Mouse (Mus musculus) lung, embryonic 14.5 days (tissue): ENCODE measurements around the gene Atp12a. TPM values are rescaled to one million over a fixed set of nuclear protein-coding genes. Genes with fewer than 3 reads are reported as not detected.

ENCODE experiments used
- ATAC-seq: fragments of 200-750 bp; cut with Nextera tagmentation; 2 replicates; pipeline ENCODE4 v1.8.0; 2017; ENCODE audit warnings: mild to moderate bottlenecking, moderate TSS enrichment, moderate library complexity; ENCODE audit not compliant: insufficient read depth
- DNase-seq: peaks from one replicate; pipeline ENCODE4 v3.0.0-alpha.2; 2015
- H3K27ac ChIP-seq: fragments of 300-500 bp; sonication (generic); 2 replicates; pipeline ENCODE4 v1.5.1; 2014; ENCODE audit warnings: low read depth, mild to moderate bottlenecking, moderate library complexity
- H3K27me3 ChIP-seq: fragments of 300-500 bp; sonication (generic); 2 replicates; pipeline ENCODE4 v1.6.1; 2014; ENCODE audit warnings: low read length, control low read depth; ENCODE audit not compliant: insufficient read depth
- H3K36me3 ChIP-seq: fragments of 300-500 bp; sonication (generic); 2 replicates; pipeline ENCODE4 v1.6.1; 2014; ENCODE audit warnings: control low read depth; ENCODE audit not compliant: insufficient read depth
- H3K4me1 ChIP-seq: fragments of 300-500 bp; sonication (generic); 2 replicates; pipeline ENCODE4 v1.6.1; 2014; ENCODE audit warnings: antibody characterized with exemption, control low read depth; ENCODE audit not compliant: insufficient read depth
- H3K4me2 ChIP-seq: fragments of 300-500 bp; sonication (generic); 2 replicates; pipeline ENCODE4 v1.6.1; 2014; ENCODE audit warnings: mild to moderate bottlenecking
- H3K4me3 ChIP-seq: fragments of 300-500 bp; sonication (generic); 2 replicates; pipeline ENCODE4 v1.5.1; 2014; ENCODE audit warnings: low read depth, low read length
- H3K9ac ChIP-seq: fragments of 300-500 bp; sonication (generic); 2 replicates; pipeline ENCODE4 v1.6.1; 2014
- H3K9me3 ChIP-seq: fragments of 300-500 bp; sonication (generic); 2 replicates; pipeline ENCODE4 v1.6.1; 2016; ENCODE audit warnings: low read depth, low read length, control low read depth
- CTCF ChIP-seq: IDR thresholded peaks from 2 replicates; pipeline ENCODE4 v1.5.1; 2016; ENCODE audit warnings: antibody characterized with exemption, low read depth
- WGBS: fragments of 180-500 bp; shearing (Covaris S2); extraction: QIAGEN DNeasy Blood & Tissue Kit; methylation state at CpG from one replicate; pipeline ENCODE4 v1.1.7; 2014; 5-methylcytosine and 5-hydroxymethylcytosine counted together
- polyA plus RNA-seq: library from polyadenylated mRNA; unstranded; fragments of >200 nt; fragmentation: Nextera tagmentation; extraction: Ambion mirVana; gene quantifications from 2 replicates; pipeline ENCODE4 v1.2.1, GENCODE M21; 2014

The Atp12a gene
- polyA plus RNA-seq, 1 experiment from 2014 or later = 1.6 TPM

- Histone ChIP-seq H3K4me2 (no peak overlapping the region), H3K9ac (no peak overlapping the region), H3K4me1 (0 out of 2 replicates have a peak, but pooled peaks cover 18% of the 10 kb centered on the region), H3K9me3 (no peaks in the 10 kb centered on the region), H3K36me3 (no peaks in the 10 kb centered on the region), H3K27ac (no peak overlapping the region), H3K4me3 (no peak overlapping the region), H3K27me3 (peaks cover 19% of the 10 kb centered on the region)
- DNase-seq (peak; percentile 56), ATAC-seq (no peak)
- 54% methylated on average over 3 of the region's 3 CpGs for WGBS
- peak; percentile 63 for TF ChIP-seq CTCF
These were observed 4.0 kb downstream of the Atp12a start for GRCm38 (mm10) chr14:56368834-56369233.

GRCm38 (mm10) chr14:56375731-56376130 lies 10.9 kb downstream of the Atp12a start:
- H3K36me3 ChIP-seq = no peaks in the 10 kb centered on the region
- peak; percentile 73 for ATAC-seq
- no peak overlapping the region for H3K9ac ChIP-seq
- 2% methylated on average over 6 of the region's 6 CpGs for WGBS
- H3K27me3 ChIP-seq = no peaks in the 10 kb centered on the region
- H3K27ac ChIP-seq = no peak overlapping the region
- DNase-seq = peak; percentile 97
- H3K4me3 ChIP-seq = no peak overlapping the region
- no peaks in the 10 kb centered on the region for H3K4me1 ChIP-seq
- peak; percentile 91 for TF ChIP-seq CTCF
- no peaks in the 10 kb centered on the region for H3K9me3 ChIP-seq
- H3K4me2 ChIP-seq = no peak overlapping the region

- DNase-seq (no peak), ATAC-seq (no peak)
- no peaks in the 10 kb centered on the region for H3K4me1 ChIP-seq
- no peaks in the 10 kb centered on the region for H3K36me3 ChIP-seq
- H3K9me3 ChIP-seq = no peaks in the 10 kb centered on the region
- no peak overlapping the region for H3K4me2 ChIP-seq
- H3K27ac ChIP-seq = no peak overlapping the region
- no peak overlapping the region for H3K9ac ChIP-seq
- H3K27me3 ChIP-seq = no peaks in the 10 kb centered on the region
- H3K4me3 ChIP-seq = no peak overlapping the region
- peak; percentile 39 for TF ChIP-seq CTCF
These were observed 12.9 kb downstream of the Atp12a start for GRCm38 (mm10) chr14:56377745-56378144.

- Histone ChIP-seq H3K4me3 (no peak overlapping the region), H3K4me2 (no peak overlapping the region), H3K36me3 (no peaks in the 10 kb centered on the region), H3K4me1 (no peaks in the 10 kb centered on the region), H3K27me3 (no peaks in the 10 kb centered on the region), H3K9ac (no peak overlapping the region), H3K27ac (0 out of 2 replicates have a peak overlapping the region, but pooled peaks have one; percentile 13), H3K9me3 (no peaks in the 10 kb centered on the region)
- 39% methylated on average over 9 of the region's 9 CpGs for WGBS
- ATAC-seq (peak; percentile 68; the same call in 1 of the 2 replicates), DNase-seq (peak; percentile 23)
- no peak for TF ChIP-seq CTCF
These were observed 14.5 kb downstream of the Atp12a start for GRCm38 (mm10) chr14:56379336-56379735.

- no peak for ATAC-seq
- 82% methylated on average over 4 of the region's 4 CpGs for WGBS
These were observed 17.5 kb downstream of the Atp12a start for GRCm38 (mm10) chr14:56382366-56382765.

GRCm38 (mm10) chr14:56390247-56390646 lies 25.4 kb downstream of the Atp12a start:
- Histone ChIP-seq H3K27me3 (no peaks in the 10 kb centered on the region), H3K4me3 (no peak overlapping the region), H3K9ac (no peak overlapping the region), H3K27ac (no peak overlapping the region), H3K4me2 (no peak overlapping the region), H3K9me3 (no peaks in the 10 kb centered on the region), H3K4me1 (peaks cover 6% of the 10 kb centered on the region; the same call in 1 of the 2 replicates), H3K36me3 (no peaks in the 10 kb centered on the region)
- no peak for TF ChIP-seq CTCF
- 51% methylated on average over 3 of the region's 3 CpGs for WGBS
- no peak for DNase-seq
- ATAC-seq = no peak

More at GRCm38 (mm10) chr14:56382366-56382765, 17.5 kb downstream of the Atp12a start:
- H3K27ac ChIP-seq = no peak overlapping the region
- H3K27me3 ChIP-seq = no peaks in the 10 kb centered on the region
- TF ChIP-seq CTCF = no peak
- no peaks in the 10 kb centered on the region for H3K4me1 ChIP-seq
- H3K36me3 ChIP-seq = no peaks in the 10 kb centered on the region
- H3K4me2 ChIP-seq = no peak overlapping the region
- H3K4me3 ChIP-seq = no peak overlapping the region
- no peak for DNase-seq
- H3K9me3 ChIP-seq = no peaks in the 10 kb centered on the region
- no peak overlapping the region for H3K9ac ChIP-seq

GRCm38 (mm10) chr14:56393704-56394312 lies 28.9 kb downstream of the Atp12a start:
- peak; percentile 69 for DNase-seq
- WGBS = 19% methylated on average over 2 of the region's 2 CpGs
- ATAC-seq = peak; percentile 86

More at GRCm38 (mm10) chr14:56393704-56394312, 28.9 kb downstream of the Atp12a start:
- Histone ChIP-seq H3K27ac (0 out of 2 replicates have a peak overlapping the region, but pooled peaks have one; percentile 12), H3K36me3 (no peaks in the 10 kb centered on the region), H3K4me1 (peaks cover 6% of the 10 kb centered on the region; the same call in 1 of the 2 replicates), H3K27me3 (no peaks in the 10 kb centered on the region), H3K4me3 (no peak overlapping the region), H3K9ac (no peak overlapping the region), H3K4me2 (no peak overlapping the region), H3K9me3 (no peaks in the 10 kb centered on the region)
- no peak for TF ChIP-seq CTCF
